Mouse (Mus musculus): ENCODE measurements at regions not wholly inside any gene's neighbourhood (a gene's known extent, or its start where the extent isn't known, plus 50 kb on each side); places are given as distances from the start of the nearest gene placed in this dataset.

DNA sequence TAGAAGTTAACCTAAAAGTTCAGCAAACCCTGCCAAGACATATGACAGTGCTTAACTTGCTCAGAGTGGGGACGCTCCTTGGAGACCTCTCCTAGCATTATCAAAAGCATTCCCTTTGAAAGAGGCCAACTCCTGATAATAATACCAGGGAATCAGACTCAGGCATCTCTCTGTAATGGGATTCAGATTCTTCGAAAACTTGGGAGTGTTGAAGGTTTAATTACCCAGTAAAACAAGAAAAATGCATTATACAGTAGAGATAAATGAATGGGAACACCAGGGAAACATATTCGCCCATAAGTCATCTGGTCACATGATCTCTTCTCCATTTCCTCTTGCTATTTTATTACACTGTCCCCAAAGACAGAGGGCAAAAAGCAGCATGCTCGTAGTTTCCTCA, 274.3 kb upstream of the BC052040 start:
- no peak for TF ChIP-seq CTCF (IDR thresholded peaks at IDR 0.05; ENCODE audit: borderline replicate concordance, control insufficient read depth, extremely low read depth, insufficient read depth, low read length, poor library complexity)
- no peak for TF ChIP-seq POLR2A (IDR thresholded peaks at IDR 0.05; ENCODE audit: control insufficient read depth, extremely low read depth, insufficient read depth, low read length, poor library complexity)

Data from thymus, adult 2 months (tissue).